Mouse (Mus musculus) brain, adult 2 months (tissue): ENCODE measurements around the gene 4930415O20Rik.
"Not testable (repeated sequence)": the region's sequence is repeated elsewhere in the genome, so short reads cannot be mapped to it uniquely, and the experiment has no call there.

ENCODE experiments used
- DNase-seq: peaks from one replicate; pipeline ENCODE4 v3.0.0; 2011; ENCODE audit warnings: low read depth, low spot score

4930415O20Rik gene

GRCm38 (mm10) chr15:98568256-98569033 lies 2.4 kb upstream of the 4930415O20Rik start:
- DNase-seq = no peak

- DNase-seq = no peak
These were observed 1.6 kb upstream of the 4930415O20Rik start for GRCm38 (mm10) chr15:98569216-98569615.

GRCm38 (mm10) chr15:98569795-98570365 lies 924 bp upstream of the 4930415O20Rik start:
- DNase-seq = no peak

- DNase-seq = no peak
These were observed 2.5 kb downstream of the 4930415O20Rik start for GRCm38 (mm10) chr15:98573293-98573692.

GRCm38 (mm10) chr15:98579310-98579709 lies 8.5 kb downstream of the 4930415O20Rik start:
- DNase-seq = no peak

GRCm38 (mm10) chr15:98579795-98580464 lies 9.1 kb downstream of the 4930415O20Rik start:
- peak; percentile 93 for DNase-seq

GRCm38 (mm10) chr15:98582410-98582809 lies 11.6 kb downstream of the 4930415O20Rik start:
- DNase-seq = peak; percentile 66

GRCm38 (mm10) chr15:98582996-98583395 lies 12.2 kb downstream of the 4930415O20Rik start:
- peak; percentile 48 for DNase-seq

- no peak for DNase-seq
These were observed 14.6 kb downstream of the 4930415O20Rik start for GRCm38 (mm10) chr15:98585421-98585820.

GRCm38 (mm10) chr15:98586141-98586540 lies 15.3 kb downstream of the 4930415O20Rik start:
- not testable (repeated sequence) for DNase-seq

- no peak for DNase-seq
These were observed 16.9 kb downstream of the 4930415O20Rik start for GRCm38 (mm10) chr15:98587751-98588150.

GRCm38 (mm10) chr15:98589640-98590336 lies 19.0 kb downstream of the 4930415O20Rik start:
- DNase-seq = no peak

- no peak for DNase-seq
These were observed 20.6 kb downstream of the 4930415O20Rik start for GRCm38 (mm10) chr15:98591396-98591795.

- DNase-seq = peak; percentile 78
These were observed 23.4 kb downstream of the 4930415O20Rik start for GRCm38 (mm10) chr15:98594193-98594592.

- no peak for DNase-seq
These were observed 24.2 kb downstream of the 4930415O20Rik start for GRCm38 (mm10) chr15:98595049-98595448.

GRCm38 (mm10) chr15:98596609-98597008 lies 25.8 kb downstream of the 4930415O20Rik start:
- DNase-seq = no peak

- peak; percentile 42 for DNase-seq
These were observed 29.4 kb downstream of the 4930415O20Rik start for GRCm38 (mm10) chr15:98600036-98600709.

GRCm38 (mm10) chr15:98601832-98602190 lies 31.0 kb downstream of the 4930415O20Rik start:
- no peak for DNase-seq

GRCm38 (mm10) chr15:98602191-98602881 lies 31.5 kb downstream of the 4930415O20Rik start:
- DNase-seq = peak; percentile 43

GRCm38 (mm10) chr15:98602921-98603458 lies 32.2 kb downstream of the 4930415O20Rik start:
- DNase-seq = no peak
